Mouse (Mus musculus) lung, embryonic 16.5 days (tissue): Measurements from ENCODE around the gene Plekhg3. TPM values are rescaled to one million over a fixed set of nuclear protein-coding genes. Genes with fewer than 3 reads are reported as not detected.

ENCODE experiments used
- ATAC-seq: fragments of 200-750 bp; cut with Nextera tagmentation; 2 replicates; pipeline ENCODE4 v1.8.0; 2017; ENCODE audit warnings: low read depth, mild to moderate bottlenecking, moderate library complexity
- H3K27ac ChIP-seq: fragments of 300-500 bp; sonication (generic); 2 replicates; pipeline ENCODE4 v1.5.1; 2014; ENCODE audit warnings: mild to moderate bottlenecking, control low read depth, low read length
- H3K27me3 ChIP-seq: fragments of 300-500 bp; sonication (generic); 2 replicates; pipeline ENCODE4 v1.6.1; 2014; ENCODE audit warnings: low read depth, low read length, mixed read lengths; ENCODE audit not compliant: control insufficient read depth, insufficient read depth
- H3K36me3 ChIP-seq: fragments of 300-500 bp; sonication (generic); 2 replicates; pipeline ENCODE4 v1.6.1; 2014; ENCODE audit warnings: low read length; ENCODE audit not compliant: control insufficient read depth, insufficient read depth
- H3K4me1 ChIP-seq: fragments of 300-500 bp; sonication (generic); replicated peaks from 2 replicates; pipeline ENCODE4 v1.6.1; 2014; ENCODE audit warnings: low read length, mixed read lengths; ENCODE audit not compliant: control insufficient read depth, insufficient read depth
- H3K4me2 ChIP-seq: fragments of 300-500 bp; sonication (generic); 2 replicates; pipeline ENCODE4 v1.6.1; 2014; ENCODE audit warnings: low read depth, low read length, control low read depth
- H3K4me3 ChIP-seq: fragments of 300-500 bp; sonication (generic); 2 replicates; pipeline ENCODE4 v1.5.1; 2014; ENCODE audit warnings: mild to moderate bottlenecking, low read length, control low read depth
- H3K9ac ChIP-seq: fragments of 300-500 bp; sonication (generic); 2 replicates; pipeline ENCODE4 v1.6.1; 2014; ENCODE audit warnings: low read length, control low read depth
- H3K9me3 ChIP-seq: fragments of 300-500 bp; sonication (generic); 2 replicates; pipeline ENCODE4 v1.6.1; 2016; ENCODE audit warnings: low read length; ENCODE audit not compliant: control insufficient read depth
- WGBS: fragments of 180-500 bp; shearing (Covaris S2); extraction: QIAGEN DNeasy Blood & Tissue Kit; methylation state at CpG from one replicate; pipeline ENCODE4 v1.1.7; 2014; 5-methylcytosine and 5-hydroxymethylcytosine counted together
- polyA plus RNA-seq: library from polyadenylated mRNA; unstranded; fragments of >200 nt; fragmentation: Nextera tagmentation; extraction: Ambion mirVana; gene quantifications from 2 replicates; pipeline ENCODE4 v1.2.1, GENCODE M21; 2015

Gene Plekhg3
- polyA plus RNA-seq, 1 experiment from 2014 or later, result 7.5 TPM

DNA sequence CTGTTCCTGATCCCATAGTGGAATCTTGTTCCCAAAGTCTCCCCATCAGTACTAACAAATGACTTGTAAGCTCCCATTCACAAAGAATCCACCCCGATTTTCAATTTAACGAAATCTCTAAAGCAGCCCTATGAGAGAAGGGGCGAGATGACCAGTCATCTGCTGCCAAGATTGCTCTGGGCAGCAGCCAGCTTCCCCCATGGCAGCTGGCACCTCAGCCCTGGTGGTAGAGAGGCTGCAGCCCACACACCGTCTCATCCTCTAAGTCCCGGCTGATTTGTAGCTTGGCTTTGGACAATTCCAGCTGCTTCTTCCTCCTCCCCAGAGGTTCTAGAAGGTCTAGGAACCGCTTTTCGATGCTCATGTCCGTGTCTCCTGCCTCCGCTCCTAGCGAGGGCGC is 77.5 kb downstream of the Plekhg3 start:
- ATAC-seq, result no peak
- Histone ChIP-seq H3K36me3 (no peaks in the 10 kb centered on the region), H3K27me3 (no peaks in the 10 kb centered on the region), H3K9ac (no peak overlapping the region), H3K4me3 (no peak overlapping the region), H3K9me3 (no peaks in the 10 kb centered on the region), H3K27ac (no peak overlapping the region), H3K4me1 (no peaks in the 10 kb centered on the region), H3K4me2 (no peak overlapping the region)
- WGBS, result 71% methylated on average over 11 of the region's 11 CpGs

DNA sequence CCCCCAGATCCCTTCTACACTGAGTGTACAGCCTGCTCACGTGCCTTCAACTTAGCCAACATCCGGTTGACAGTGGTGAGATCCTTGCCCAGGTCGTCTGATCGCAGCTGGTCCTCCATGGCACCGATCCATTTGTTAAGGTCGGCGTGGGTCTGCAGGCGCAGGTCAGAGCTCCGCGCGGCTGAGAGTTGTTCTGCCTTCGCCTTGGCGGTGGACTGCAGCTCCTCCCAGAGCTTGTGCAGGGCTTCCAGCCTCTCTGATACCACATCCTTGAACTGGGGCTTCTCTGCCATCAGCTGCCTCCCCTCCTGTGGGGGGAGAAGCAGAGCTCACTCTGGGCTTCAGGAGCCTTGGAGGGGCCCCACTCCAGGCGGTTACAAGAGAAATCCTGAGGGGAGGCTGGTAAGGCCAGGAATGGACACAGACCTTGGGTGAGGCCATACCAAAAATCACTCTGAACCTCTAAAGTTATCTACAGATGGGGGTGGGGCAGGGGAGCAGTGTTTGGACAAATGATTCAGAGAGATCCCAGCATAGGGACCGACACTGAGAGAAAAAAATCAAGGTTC is 78.4 kb downstream of the Plekhg3 start:
- no peak overlapping the region for H3K9ac ChIP-seq
- H3K4me3 ChIP-seq, result no peak overlapping the region
- no peak overlapping the region for H3K27ac ChIP-seq
- 59% methylated on average over 15 of the region's 15 CpGs for WGBS
- no peaks in the 10 kb centered on the region for H3K36me3 ChIP-seq
- no peaks in the 10 kb centered on the region for H3K27me3 ChIP-seq
- ATAC-seq, result no peak
- H3K4me2 ChIP-seq, result no peak overlapping the region
- no peaks in the 10 kb centered on the region for H3K9me3 ChIP-seq
- no peaks in the 10 kb centered on the region for H3K4me1 ChIP-seq

DNA sequence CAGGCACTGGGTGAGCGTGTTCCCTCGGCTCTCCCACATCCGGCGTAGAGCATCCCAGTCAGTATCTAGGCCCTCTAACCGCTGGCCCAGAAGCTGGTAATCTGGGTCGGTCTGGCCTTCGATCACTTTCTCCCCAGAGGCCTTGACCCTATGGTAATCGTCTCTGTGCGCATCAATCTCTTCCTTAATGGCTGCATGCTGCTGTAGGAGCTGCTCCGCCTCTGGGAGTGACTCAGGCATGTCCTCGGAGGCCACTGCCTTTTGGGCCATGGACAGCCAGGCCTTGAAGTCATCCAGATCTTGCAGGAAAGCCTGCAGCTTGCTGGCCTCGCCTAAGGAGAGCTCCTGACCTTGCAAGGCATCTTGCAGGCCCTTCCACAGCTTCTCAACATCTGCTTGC is 81.9 kb downstream of the Plekhg3 start:
- H3K36me3 ChIP-seq, result no peaks in the 10 kb centered on the region
- H3K4me2 ChIP-seq, result no peak overlapping the region
- no peaks in the 10 kb centered on the region for H3K27me3 ChIP-seq
- H3K4me1 ChIP-seq, result no peaks in the 10 kb centered on the region
- ATAC-seq, result no peak
- no peak overlapping the region for H3K9ac ChIP-seq
- no peak overlapping the region for H3K4me3 ChIP-seq
- H3K27ac ChIP-seq, result no peak overlapping the region
- 78% methylated on average over 12 of the region's 12 CpGs for WGBS
- no peaks in the 10 kb centered on the region for H3K9me3 ChIP-seq

DNA sequence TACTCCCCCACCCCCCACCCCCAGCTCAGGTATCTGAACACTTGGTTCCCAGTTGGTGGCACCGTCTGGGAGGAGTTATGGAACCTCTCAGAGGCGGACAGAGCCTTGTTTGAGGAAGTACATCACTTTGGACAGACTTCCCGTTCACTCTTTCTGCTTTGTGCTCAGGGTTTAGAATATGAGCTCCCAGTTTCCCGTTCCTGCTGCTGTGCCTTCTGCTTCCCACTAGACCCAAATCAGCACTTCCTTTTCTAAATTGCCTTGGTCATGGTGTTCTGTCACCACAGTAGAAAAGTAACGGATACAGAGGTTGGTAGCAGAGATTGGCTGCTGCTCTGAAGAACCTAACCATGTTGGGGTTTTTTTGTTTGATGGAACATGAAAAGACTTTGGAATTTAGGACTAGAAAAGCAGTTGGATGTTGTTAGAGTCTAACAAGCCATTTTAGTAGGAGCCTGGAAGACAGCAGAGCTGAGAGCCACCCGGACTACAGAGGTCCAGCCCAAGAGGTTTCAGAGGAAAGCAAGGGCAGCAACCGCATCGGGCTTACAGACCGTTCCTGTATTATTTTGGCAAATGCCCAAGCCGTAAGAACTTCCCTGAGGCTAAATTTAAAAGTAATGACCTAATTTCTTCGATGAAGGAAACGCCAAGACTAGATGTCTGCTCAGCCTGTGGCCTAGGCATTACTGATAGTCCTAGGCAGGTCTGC is 84.3 kb downstream of the Plekhg3 start:
- no peak for ATAC-seq
- no peaks in the 10 kb centered on the region for H3K36me3 ChIP-seq
- H3K4me1 ChIP-seq, result no peaks in the 10 kb centered on the region
- no peak overlapping the region for H3K27ac ChIP-seq
- H3K4me3 ChIP-seq, result no peak overlapping the region
- H3K4me2 ChIP-seq, result no peak overlapping the region
- no peak overlapping the region for H3K9ac ChIP-seq
- 47% methylated on average over 12 of the region's 12 CpGs for WGBS
- no peaks in the 10 kb centered on the region for H3K9me3 ChIP-seq
- H3K27me3 ChIP-seq, result no peaks in the 10 kb centered on the region

DNA sequence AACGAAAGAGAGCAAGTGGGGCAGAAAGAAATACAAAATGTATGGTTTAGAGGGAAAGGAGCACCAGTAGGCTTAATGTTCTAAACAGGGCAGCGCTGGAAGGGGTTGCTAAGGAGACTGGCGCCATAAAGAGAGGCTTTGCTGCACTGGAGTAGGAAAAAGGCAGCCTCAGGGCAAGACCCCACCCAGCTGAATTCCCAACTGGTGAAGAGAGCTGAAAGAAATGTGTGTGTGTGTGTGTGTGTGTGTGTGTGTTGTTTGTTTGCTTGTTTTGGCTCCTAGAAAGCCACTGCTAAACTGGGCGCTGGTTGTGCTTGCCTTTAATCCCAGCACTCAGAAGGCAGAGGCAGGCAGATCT is 84.9 kb downstream of the Plekhg3 start:
- Histone ChIP-seq H3K9ac (no peak overlapping the region), H3K36me3 (no peaks in the 10 kb centered on the region), H3K4me1 (no peaks in the 10 kb centered on the region), H3K9me3 (no peaks in the 10 kb centered on the region), H3K27ac (no peak overlapping the region), H3K4me2 (no peak overlapping the region), H3K4me3 (no peak overlapping the region), H3K27me3 (no peaks in the 10 kb centered on the region)
- 75% methylated on average over 4 of the region's 4 CpGs for WGBS
- ATAC-seq, result no peak

DNA sequence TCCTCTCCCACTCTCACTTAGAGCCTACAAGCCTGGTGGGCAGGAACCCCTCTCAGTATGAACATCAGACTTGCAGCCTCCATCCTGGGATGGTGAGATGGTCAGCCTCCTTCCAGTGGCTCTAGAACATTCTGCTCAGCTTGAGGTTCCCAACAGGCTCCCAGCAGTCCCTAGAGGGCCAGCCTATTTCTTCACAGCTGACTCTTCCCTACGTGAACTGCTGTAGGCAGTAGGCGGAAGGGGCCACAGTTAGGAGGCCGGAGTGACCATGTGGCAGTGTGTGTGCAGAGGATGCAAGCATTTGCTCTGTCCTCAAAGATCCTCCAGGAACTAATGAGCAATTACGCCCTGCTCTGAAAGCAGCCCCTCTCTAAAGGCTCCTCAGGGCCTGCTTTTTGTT is 87.5 kb downstream of the Plekhg3 start:
- H3K9me3 ChIP-seq, result no peaks in the 10 kb centered on the region
- H3K27me3 ChIP-seq, result no peaks in the 10 kb centered on the region
- H3K4me2 ChIP-seq, result no peak overlapping the region
- no peak overlapping the region for H3K4me3 ChIP-seq
- 82% methylated on average over 4 of the region's 4 CpGs for WGBS
- H3K27ac ChIP-seq, result no peak overlapping the region
- H3K9ac ChIP-seq, result no peak overlapping the region
- no peaks in the 10 kb centered on the region for H3K36me3 ChIP-seq
- ATAC-seq, result no peak
- no peaks in the 10 kb centered on the region for H3K4me1 ChIP-seq

DNA sequence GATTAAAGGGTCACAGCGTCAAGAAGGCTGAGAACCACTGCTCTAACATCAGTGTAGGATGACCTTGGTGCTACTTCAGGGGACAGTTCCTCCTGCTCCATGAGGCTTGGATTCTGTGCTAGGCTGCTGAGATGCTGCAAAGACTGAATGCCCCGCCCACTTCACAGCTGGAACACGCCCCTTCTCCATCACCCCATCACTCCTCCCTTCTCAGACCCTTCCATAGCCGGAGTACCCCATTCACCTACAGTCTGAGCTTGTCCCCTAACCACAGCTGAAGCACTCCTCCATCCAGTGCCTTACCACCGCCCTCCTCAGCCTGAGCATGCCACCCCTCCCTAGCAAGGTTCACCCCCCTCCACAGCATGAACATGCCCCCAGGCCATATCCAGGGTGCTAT is 89.2 kb downstream of the Plekhg3 start:
- H3K4me1 ChIP-seq, result no peaks in the 10 kb centered on the region
- no peak for ATAC-seq
- no peak overlapping the region for H3K4me3 ChIP-seq
- H3K9me3 ChIP-seq, result no peaks in the 10 kb centered on the region
- WGBS, result 57% methylated on average over 5 of the region's 5 CpGs
- no peaks in the 10 kb centered on the region for H3K36me3 ChIP-seq
- no peak overlapping the region for H3K4me2 ChIP-seq
- no peak overlapping the region for H3K9ac ChIP-seq
- no peak overlapping the region for H3K27ac ChIP-seq
- H3K27me3 ChIP-seq, result no peaks in the 10 kb centered on the region

DNA sequence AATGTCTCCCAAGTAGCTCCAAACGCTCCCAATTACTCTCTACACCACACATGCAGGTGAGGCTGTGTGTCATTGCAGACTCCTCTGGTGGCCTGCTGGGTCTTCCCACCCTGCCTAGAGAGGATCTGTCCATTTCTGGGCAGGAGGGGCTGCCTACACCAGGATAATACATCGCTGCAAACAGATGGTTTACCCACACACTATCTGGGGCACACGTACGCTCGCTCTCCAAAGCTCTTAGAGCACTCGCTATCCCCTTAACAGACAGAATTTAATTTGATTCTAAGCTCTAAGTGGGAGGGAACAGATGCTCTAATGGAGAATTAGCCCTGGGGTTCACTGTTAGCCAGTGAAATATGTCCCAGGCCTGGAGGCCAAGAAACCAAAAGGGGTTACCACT is 92.7 kb downstream of the Plekhg3 start:
- H3K4me2 ChIP-seq, result no peak overlapping the region
- H3K9ac ChIP-seq, result no peak overlapping the region
- no peaks in the 10 kb centered on the region for H3K4me1 ChIP-seq
- no peaks in the 10 kb centered on the region for H3K27me3 ChIP-seq
- WGBS, result 68% methylated on average over 6 of the region's 6 CpGs
- no peaks in the 10 kb centered on the region for H3K36me3 ChIP-seq
- no peaks in the 10 kb centered on the region for H3K9me3 ChIP-seq
- H3K4me3 ChIP-seq, result no peak overlapping the region
- no peak overlapping the region for H3K27ac ChIP-seq
- ATAC-seq, result no peak
